Mouse (Mus musculus): ENCODE measurements around the gene Plgrkt. TPM values are rescaled to one million over a fixed set of nuclear protein-coding genes. Genes with fewer than 3 reads are reported as not detected.

Gene Plgrkt
- total RNA-seq, 2 experiments from 2014 or later, result 27.9 to 29.5 TPM

DNA sequence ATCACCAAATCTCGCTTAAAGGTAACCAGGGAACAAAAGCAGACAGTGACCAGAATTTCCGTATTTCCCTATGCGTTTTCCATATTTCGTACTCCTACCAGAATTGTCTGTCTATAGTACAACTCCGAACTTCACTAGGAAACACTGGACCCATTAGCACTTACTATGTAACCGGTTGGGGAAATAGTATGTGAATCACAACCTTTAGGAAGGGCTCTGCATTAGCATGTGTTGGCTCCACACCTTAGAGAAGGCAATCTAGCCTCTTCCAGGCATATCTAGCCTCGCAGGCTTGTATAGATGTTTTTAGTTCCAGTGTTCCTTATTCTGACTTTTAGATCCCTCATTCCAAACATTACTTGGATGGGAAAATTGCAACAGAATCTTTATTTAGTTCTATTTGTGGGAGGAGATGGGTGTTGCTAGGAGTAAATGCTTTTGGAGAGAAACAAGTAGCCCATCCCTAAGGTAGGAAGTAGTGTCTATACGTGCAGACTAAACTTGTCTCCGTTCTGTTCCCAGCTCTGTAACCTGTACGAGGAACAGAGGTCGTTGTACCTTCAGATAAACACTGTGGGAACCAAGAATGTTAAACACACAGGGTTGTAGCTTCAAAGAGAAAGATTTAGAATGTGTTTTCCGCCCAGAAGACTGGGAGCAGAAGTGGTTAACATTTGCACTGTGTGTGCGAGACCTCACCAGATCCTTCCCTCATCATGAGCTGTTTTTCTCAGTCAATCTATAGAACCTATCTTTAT, 4.8 kb downstream of the Plgrkt start:
- DNase-seq (ENCODE audit: low spot score in 2 of 2), result no peak
- intact Hi-C loops (cut with DNase I), result no loop called here

GRCm38 (mm10) chr19:29361468-29362130, 5.6 kb downstream of the Plgrkt start:
- intact Hi-C loops (cut with DNase I), result no loop called here
- DNase-seq (ENCODE audit: low spot score in 2 of 2), result peak; percentile 92 to 94

- DNase-seq (ENCODE audit: low spot score in 2 of 2), result no peak
- intact Hi-C loops (cut with DNase I), result no loop called here
These were observed 6.9 kb downstream of the Plgrkt start for GRCm38 (mm10) chr19:29360251-29360650.

DNA sequence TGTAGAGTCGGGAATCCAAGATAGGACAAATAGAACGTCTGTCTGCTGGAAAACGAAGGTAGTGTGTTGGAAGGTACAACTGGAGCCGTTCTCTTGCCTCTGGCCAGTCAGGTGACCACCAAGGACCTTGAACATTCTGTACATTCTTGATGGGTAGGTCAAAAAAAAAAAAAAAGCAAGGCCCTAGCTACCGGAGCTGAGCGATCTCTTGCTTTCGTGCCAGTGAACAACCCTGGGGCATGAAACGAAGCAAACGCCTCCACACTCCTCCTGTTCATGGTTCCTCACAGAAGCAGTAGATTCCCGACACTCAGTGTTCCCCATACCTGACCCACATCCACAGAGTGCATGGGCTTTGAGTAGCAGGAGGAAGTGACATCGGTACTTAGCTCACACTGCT, 10.9 kb downstream of the Plgrkt start:
- DNase-seq (ENCODE audit: low spot score in 2 of 2), result no peak
- intact Hi-C loops (cut with DNase I), result loop anchor here (10.0 kb wide), 2 partner anchors 361 to 581 kb away; partner anchors contain the start of gene Cdc37l1

DNA sequence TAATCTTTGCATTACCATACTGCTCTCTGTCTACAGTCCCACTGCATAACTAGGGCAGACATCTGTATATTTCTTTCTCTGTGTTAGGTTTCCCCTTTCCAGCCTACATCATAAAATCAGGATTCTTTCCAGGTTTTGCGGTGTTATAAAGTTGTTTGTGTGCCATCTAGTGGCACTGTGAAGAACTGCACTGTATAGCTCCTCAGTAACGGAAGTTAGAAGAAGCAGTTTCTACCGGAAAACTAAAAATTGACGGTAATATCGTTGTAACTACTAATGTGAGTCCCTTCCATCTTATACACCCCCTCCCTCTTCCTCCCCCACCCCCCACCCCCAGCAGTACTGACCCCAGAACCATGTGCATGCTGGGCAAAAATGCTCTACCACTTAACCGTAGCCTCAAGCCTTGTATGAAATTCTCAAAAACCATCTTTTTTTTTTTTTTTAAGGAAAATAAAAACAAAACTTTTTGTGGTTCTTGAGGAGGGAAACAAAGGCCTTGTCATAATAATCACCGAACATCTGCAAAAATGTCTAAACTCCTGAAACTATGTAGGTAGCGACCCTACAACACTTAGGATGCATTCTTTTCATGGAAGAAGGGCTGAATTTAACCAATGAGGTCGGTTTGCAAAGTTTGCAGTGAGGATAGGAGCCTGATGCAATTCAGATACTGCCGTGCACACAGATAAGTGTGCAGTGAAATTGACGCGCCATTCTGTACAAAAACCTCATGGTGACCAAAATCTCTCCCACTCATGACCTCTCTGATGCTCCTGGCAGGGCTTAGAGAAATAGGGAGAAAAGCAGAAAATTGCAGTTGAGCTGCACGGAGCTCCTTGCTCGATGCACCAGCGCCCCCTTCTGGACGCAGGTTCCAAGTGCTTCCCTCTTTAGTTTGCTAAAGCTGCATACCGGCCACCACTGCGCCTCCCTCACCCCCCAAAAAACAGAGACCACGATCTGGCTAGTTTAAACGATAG, 12.0 kb downstream of the Plgrkt start:
- intact Hi-C loops (cut with DNase I), result loop anchor here (2.0 to 10.0 kb wide), 3 partner anchors 290 to 580 kb away; partner anchors contain the start of gene Cdc37l1

GRCm38 (mm10) chr19:29350991-29351390, 16.2 kb downstream of the Plgrkt start:
- DNase-seq (ENCODE audit: low spot score in 2 of 2), result no peak
- intact Hi-C loops (cut with DNase I), result loop anchor here (10.0 kb wide), 2 partner anchors 356 to 576 kb away; partner anchors contain the start of gene Cdc37l1

More for the DNA sequence above, 12.0 kb downstream of the Plgrkt start:
- peak; percentile 87 to 92 for DNase-seq (ENCODE audit: low spot score in 2 of 2)

DNA sequence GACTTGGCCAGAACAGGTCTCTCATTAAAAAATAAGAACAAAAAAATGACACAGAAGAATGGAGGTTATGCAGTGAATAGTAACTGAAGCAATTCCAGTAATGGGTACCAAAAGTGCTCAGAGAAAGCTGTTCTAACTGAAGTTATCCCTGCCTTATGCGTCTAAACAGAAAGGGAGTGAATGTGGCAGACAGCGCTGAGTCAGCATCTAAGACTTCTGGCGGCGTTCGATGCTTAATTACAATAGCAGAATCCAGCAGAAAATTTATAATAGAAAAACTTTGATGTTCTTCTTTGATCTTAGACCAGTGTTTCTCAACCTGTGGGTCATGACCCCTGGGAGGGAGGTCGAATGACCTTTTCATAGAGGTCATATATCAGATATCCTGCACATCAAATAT, 21.6 kb downstream of the Plgrkt start:
- intact Hi-C loops (cut with DNase I), result no loop called here

DNA sequence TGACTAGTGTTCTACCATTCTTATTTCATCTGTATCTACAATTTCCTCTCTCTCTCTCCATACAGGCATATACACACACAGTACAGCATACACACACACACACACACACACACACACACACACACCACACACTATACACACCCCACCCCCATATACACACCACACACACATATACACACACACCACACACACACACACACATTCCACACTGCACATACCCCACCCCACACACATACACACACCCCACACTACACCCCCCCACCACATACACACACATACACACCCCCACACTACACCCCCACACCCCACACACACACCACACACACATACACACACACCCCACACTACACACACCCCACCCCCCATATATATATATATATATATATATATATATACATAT, 22.3 kb downstream of the Plgrkt start:
- intact Hi-C loops (cut with DNase I), result no loop called here

More for the DNA sequence above, 21.6 kb downstream of the Plgrkt start:
- DNase-seq (ENCODE audit: low spot score in 2 of 2), result no peak

DNA sequence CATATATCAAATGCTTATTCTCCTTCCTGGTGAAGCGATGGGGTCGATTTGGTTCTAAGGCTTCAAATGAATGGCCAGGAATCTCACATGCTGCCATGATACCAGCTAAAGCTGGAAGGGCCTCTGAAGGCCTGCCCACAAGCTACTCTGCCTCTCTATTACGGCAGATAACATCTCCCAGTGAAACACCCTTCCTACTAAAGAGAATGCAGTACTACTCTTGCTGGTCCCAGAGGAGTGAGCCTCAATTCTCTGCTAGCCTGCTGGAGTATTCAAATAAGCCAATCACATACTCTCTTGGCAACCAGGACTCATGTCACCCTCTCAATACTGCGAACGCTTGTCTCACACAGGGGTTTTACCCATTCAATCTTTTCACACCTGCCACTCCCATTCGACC, 24.9 kb downstream of the Plgrkt start:
- no peak for DNase-seq (ENCODE audit: low spot score in 2 of 2)
- intact Hi-C loops (cut with DNase I), result no loop called here

More for the DNA sequence above, 22.3 kb downstream of the Plgrkt start:
- DNase-seq (ENCODE audit: low spot score in 2 of 2), result no peak

DNA sequence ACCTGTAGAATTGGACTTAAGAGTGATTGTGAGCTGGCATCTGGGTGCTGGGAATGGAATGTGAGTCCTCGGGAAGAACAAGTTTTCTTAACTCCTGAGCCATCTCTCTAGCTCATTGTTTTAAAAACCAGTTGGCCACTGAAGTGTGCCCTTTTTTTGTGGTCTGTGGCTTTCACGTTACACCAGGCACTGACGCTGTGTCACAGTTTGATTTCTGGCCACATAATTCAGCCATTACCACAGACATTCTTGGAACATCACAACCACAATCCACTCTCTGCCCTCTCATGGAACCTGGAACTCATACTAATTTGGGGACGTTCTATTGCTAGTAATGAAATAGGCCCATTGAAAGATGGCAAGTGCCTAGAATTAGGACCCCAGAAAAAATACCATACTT, 26.2 kb downstream of the Plgrkt start:
- DNase-seq (ENCODE audit: low spot score in 2 of 2), result no peak
- intact Hi-C loops (cut with DNase I), result no loop called here

- intact Hi-C loops (cut with DNase I), result no loop called here
- no peak for DNase-seq (ENCODE audit: low spot score in 2 of 2)
These were observed 30.6 kb downstream of the Plgrkt start for GRCm38 (mm10) chr19:29336624-29337023.

DNA sequence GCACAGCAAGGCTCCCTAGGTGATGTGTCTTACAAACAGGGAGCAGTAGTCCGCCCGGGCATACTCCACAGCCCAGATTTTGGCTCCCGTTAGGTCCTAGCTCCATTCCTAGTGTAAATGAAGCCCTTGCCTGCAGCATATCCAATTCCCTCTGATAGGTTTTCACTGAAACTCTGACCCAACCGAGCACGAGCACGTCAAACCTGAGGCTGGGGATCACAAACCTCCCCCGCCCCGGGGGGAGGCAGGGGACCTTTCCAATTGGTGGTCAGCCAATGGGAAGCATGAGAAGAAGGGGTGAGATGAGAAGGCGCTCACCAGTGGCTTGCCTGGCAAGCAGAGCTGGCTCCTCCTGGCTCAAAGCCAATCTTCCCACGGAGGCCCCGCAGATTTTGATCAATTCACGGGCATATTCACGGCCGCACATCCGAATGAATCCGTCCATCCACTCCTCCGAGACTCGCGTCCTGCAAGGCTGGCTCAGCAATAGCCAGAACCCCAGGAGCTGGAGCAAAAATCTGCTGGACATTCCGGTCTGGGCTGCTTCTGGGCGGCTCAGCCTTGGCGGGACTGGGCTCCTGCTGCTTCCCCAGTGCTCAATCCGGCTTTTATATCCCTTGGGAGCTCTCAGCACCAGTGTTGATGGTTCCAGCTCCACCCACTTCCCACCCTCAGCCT, 33.0 kb downstream of the Plgrkt start, which contains the start of gene Rln1:
TSS of gene Rln1 (minus strand) at position 603 of the 678 bp plus-strand sequence.
- intact Hi-C loops (cut with DNase I), result no loop called here
- peak in 1 of 2 experiments; percentile 39 for DNase-seq (ENCODE audit: low spot score in 2 of 2)

DNA sequence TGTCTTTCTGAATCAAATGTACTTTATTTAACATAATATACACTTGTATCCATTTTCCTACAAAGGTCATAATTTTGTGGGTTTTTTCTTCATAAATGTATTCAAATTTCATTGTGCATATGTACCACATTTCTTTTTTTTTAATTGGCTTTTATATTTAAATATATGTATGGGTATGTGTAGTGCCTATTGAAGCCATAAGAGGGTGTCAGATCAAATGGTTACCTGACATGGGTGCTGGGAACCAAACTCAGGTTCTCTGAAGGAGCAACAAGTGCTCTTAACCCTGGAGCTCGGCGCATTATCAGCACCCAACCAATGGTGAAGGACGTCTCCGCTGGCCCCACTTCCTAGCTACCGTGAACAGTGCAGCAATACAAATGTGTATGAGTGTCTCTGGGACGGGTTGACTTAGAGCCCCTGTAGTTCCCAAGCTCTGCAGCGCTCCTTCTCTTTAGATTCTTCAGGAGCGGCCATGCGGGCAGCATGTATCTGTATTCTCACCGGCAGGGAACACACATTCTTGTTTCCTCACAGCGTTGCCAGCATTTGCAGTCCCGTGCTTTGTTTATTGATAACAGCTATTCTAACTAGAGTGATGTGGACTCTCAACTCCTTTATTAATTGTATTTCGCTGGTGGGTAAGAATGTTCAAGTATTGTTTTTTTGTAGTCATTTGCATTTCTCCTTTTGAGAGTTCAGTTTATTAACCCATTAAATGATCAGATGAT, 40.2 kb downstream of the Plgrkt start:
- no peak for DNase-seq (ENCODE audit: low spot score in 2 of 2)
- intact Hi-C loops (cut with DNase I), result no loop called here

DNA sequence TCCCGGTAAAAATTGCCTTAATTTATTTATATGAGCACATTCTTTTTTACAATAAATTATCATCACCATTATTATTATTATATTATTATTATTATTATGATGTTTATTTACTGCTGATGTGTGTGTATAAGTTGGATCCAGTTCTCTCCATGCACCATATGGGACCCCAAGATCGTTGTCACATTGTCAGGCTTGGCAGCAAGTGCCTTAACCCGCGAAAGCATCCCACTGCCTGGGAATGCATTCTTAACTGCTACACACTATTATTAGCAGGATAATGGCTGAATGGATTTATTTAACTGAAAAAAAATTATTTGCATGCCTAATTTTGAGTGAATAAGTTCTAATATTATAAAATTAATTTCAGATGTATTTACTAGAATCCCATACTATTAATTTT, 40.8 kb downstream of the Plgrkt start:
- intact Hi-C loops (cut with DNase I), result no loop called here
- no peak for DNase-seq (ENCODE audit: low spot score in 2 of 2)

- no peak for DNase-seq (ENCODE audit: low spot score in 2 of 2)
- intact Hi-C loops (cut with DNase I), result no loop called here
These were observed 41.4 kb downstream of the Plgrkt start for GRCm38 (mm10) chr19:29325852-29326180.

GRCm38 (mm10) chr19:29325053-29325851, 41.9 kb downstream of the Plgrkt start, which contains the start of gene Insl6:
Insl6 (minus strand) TSS chr19:29325356.
- intact Hi-C loops (cut with DNase I), result no loop called here
- peak in 1 of 2 experiments; percentile 34 for DNase-seq (ENCODE audit: low spot score in 2 of 2)

- intact Hi-C loops (cut with DNase I), result no loop called here
- no peak for DNase-seq (ENCODE audit: low spot score in 2 of 2)
These were observed 43.7 kb downstream of the Plgrkt start for GRCm38 (mm10) chr19:29323416-29324049.

Measured in left cerebral cortex, postnatal 14 days (tissue).